Mouse (Mus musculus): ENCODE data around the gene Tmem107. TPM values are rescaled to one million over a fixed set of nuclear protein-coding genes. Genes with fewer than 3 reads are reported as not detected.
A peak's percentile ranks its signal among the peaks of the same experiment; 100 is the strongest.

The Tmem107 gene
- total RNA-seq, 2 experiments from 2014 or later, result 4.4 to 9.8 TPM

DNA sequence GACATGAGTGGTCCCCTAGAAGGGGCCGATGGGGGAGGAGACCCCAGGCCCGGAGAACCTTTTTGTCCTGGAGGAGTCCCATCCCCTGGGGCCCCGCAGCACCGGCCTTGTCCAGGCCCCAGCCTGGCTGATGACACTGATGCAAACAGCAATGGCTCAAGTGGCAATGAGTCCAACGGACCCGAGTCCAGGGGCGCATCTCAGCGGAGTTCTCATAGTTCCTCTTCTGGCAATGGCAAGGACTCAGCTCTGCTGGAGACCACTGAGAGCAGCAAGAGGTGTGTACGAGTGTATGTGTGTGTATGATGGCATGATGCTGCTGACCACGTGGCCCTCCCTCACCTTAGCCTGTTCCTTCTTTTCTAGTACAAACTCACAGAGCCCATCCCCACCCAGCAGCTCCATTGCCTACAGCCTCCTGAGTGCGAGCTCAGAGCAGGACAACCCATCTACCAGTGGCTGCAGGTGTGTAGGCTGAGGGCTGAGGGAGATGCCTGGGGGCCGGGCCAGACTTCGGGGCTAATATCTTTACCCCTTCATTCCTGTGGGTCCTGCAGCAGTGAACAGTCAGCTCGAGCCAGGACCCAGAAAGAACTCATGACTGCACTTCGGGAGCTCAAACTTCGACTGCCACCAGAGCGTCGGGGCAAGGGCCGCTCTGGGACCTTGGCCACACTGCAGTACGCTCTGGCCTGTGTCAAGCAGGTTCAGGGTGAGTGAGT, 30.2 kb downstream of the Tmem107 start:
- intact Hi-C loops (cut with DNase I), result no loop called here
- no peak for DNase-seq (ENCODE audit: low spot score)

DNA sequence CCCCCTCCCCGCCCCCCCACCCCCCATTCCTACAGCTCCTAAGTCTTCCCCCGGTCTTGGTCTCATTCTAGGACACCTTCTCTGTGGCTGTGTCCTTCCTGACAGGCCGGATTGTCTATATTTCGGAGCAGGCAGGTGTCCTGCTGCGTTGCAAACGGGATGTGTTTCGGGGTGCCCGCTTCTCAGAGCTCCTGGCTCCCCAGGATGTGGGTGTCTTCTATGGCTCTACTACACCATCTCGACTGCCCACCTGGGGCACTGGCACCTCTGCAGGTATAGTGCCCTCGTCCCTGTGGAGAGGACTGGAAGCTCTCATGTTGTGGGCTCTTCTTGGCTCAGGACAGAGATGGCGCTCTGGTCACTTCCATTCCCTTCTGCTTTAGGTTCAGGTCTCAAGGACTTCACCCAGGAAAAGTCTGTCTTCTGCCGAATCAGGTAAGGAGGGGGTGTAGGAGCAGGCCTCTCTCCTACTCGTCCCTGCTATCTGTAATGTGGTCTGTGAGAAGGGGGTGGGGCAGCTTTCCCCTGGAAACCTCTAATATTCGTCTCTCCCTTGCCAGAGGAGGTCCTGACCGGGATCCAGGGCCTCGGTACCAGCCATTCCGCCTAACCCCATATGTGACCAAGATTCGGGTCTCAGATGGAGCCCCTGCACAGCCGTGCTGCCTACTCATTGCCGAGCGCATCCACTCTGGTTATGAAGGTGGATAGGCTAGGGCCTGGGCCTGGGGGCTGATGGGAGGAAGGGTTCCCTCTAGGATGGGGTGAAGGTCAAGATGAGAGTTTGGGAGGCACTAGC, 31.2 kb downstream of the Tmem107 start:
- intact Hi-C loops (cut with DNase I), result loop anchor here (1.0 to 2.0 kb wide), 2 partner anchors 8 to 15 kb away; no protein-coding TSS in a partner anchor
- DNase-seq (ENCODE audit: low spot score), result no peak

DNA sequence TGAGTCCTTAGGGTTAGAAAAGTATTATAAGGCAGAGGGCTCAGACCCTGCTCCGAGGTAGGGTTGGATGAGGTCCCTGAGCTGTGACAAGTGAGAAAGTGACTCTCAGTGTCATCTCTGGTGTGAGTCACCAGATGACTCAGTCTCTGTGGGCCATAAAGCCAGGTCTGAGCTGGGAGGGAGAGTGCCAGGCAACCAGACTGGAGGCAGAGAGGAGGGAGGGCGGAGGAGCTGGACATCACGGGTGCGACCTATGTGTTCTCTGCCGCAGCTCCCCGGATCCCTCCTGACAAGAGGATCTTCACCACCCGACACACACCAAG, 31.8 kb downstream of the Tmem107 start:
- intact Hi-C loops (cut with DNase I), result loop anchor here (1.0 to 2.0 kb wide), 2 partner anchors 8 to 14 kb away; no protein-coding TSS in a partner anchor
- DNase-seq (ENCODE audit: low spot score), result no peak

DNA sequence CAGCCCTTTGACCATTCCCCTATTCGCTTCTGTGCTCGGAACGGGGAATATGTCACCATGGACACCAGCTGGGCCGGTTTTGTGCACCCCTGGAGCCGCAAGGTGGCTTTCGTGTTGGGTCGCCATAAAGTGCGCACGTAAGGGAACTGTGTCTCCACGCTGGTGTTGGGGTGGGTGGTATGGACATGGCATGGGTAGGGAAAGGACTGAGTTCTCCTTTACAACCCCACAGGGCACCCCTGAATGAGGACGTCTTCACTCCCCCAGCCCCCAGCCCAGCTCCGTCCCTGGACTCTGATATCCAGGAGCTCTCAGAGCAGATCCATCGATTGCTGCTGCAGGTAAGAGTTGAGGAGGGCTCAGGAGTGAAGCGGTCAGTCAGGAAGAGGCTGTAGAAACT, 32.5 kb downstream of the Tmem107 start:
- no peak for DNase-seq (ENCODE audit: low spot score)
- intact Hi-C loops (cut with DNase I), result loop anchor here (2.0 kb wide), 1 partner anchor 14 kb away; no protein-coding TSS in a partner anchor

DNA sequence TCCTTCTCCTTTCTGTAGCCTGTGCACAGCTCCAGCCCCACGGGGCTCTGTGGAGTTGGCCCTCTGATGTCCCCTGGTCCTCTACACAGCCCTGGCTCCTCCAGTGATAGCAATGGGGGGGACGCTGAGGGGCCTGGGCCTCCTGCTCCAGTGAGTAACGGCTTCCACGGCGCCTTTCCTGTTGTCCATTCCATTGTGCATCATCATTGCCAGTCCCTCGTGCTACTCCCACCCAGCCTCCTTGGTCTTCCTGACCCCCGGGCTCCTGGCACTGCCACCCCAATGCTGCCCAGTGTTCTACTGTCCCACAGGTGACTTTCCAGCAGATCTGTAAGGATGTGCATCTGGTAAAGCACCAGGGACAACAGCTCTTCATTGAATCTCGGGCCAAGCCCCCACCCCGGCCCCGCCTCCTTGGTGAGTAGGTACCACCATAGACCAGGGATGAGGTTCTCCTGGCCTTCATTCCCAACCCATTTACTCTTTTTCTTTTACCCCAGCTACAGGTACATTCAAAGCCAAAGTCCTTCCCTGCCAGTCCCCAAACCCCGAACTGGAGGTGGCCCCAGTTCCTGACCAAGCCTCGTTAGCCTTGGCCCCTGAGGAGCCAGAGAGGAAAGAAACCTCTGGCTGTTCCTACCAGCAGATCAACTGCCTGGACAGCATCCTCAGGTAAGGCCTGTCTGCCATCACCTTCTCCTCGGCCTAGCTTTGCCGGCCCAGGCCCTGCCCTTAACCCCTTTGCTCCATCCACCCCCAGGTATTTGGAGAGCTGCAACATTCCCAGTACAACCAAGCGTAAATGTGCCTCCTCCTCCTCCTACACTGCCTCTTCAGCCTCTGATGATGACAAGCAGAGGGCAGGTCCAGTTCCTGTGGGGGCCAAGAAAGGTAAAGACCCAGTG, 33.2 kb downstream of the Tmem107 start:
- no peak for DNase-seq (ENCODE audit: low spot score)
- intact Hi-C loops (cut with DNase I), result loop anchor here (2.0 kb wide), 1 partner anchor 13 kb away; no protein-coding TSS in a partner anchor

DNA sequence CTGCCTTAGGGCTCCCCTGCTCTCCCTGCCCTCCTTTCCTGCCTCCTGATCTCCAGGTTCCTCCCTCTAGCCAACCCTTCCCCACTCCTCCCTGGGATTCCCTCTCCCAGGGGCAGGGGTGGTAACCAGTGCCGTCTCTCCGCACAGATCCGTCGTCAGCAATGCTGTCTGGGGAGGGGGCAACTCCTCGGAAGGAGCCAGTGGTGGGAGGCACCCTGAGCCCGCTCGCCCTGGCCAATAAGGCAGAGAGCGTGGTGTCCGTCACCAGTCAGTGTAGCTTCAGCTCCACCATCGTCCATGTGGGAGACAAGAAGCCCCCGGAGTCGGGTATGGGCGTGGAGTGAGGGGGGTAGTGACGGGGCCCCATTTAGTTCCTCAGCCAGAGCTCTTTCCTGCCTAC, 33.9 kb downstream of the Tmem107 start:
- no peak for DNase-seq (ENCODE audit: low spot score)

DNA sequence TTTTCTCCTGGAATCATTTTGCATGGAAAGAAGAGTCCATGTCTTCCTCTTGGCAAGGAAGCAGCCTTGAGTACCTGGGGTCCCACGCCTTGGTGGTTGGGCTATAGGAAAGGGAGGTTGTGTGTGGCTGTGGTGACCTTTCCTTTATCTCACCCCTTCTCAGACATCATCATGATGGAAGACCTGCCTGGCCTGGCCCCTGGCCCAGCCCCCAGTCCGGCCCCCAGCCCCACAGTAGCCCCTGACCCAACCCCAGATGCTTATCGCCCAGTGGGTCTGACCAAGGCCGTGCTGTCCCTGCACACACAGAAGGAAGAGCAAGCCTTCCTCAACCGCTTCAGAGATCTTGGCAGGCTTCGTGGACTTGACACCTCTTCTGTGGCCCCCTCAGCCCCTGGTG, 34.6 kb downstream of the Tmem107 start:
- intact Hi-C loops (cut with DNase I), result no loop called here

More for the DNA sequence above, 33.9 kb downstream of the Tmem107 start:
- intact Hi-C loops (cut with DNase I), result no loop called here

DNA sequence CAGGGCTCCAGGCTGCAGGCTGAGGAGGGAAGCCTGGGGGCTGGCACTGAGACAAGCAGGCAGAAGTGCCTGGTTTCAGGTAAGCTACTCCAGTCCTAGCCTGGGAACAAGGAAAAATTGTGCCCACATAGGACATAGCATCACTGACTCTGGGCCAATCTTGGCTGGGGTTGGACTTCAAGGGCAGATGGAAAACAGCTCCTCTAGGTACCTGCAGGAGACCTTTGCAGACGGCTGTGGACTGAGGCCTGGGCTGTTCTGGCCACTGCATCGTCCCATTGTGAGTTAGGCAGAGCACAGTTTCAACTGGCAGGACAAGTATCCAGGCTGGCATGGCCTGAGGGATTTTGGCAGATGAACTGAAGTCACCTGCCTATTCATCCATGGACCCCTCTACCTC, 35.2 kb downstream of the Tmem107 start:
- no peak for DNase-seq (ENCODE audit: low spot score)
- intact Hi-C loops (cut with DNase I), result no loop called here

More for the DNA sequence above, 34.6 kb downstream of the Tmem107 start:
- no peak for DNase-seq (ENCODE audit: low spot score)

DNA sequence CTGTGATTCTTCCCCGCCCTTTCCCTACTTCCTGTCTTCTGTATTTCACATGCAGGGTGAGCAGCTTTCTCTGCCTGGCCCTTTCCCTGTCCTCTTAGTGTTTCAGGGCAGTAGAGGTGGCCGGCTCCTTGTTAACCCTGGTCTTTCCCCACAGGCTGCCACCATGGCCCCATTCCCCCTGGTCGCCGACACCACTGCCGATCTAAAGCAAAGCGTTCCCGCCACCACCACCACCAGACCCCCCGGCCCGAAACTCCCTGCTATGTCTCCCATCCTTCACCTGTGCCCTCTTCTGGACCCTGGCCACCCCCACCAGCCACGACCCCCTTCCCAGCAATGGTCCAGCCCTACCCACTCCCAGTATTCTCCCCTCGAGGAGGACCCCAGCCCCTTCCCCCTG, 35.7 kb downstream of the Tmem107 start:
- intact Hi-C loops (cut with DNase I), result no loop called here
- no peak for DNase-seq (ENCODE audit: low spot score)

DNA sequence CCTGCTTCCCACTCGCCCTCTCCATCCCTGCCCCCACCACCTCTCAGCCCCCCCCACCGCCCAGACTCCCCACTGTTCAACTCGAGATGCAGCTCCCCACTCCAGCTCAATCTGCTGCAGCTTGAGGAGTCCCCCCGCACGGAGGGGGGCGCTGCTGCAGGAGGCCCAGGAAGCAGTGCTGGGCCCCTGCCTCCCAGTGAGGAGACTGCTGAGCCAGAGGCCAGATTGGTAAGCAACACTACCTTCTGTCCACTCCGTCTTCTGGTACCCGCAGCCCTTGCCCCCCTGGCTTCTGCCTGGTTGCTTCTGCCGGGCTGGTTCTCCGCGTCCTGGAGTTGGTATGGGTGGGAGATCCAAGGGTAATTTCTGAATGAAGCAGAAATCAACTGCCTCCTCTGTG, 36.2 kb downstream of the Tmem107 start:
- intact Hi-C loops (cut with DNase I), result no loop called here
- DNase-seq (ENCODE audit: low spot score), result no peak

DNA sequence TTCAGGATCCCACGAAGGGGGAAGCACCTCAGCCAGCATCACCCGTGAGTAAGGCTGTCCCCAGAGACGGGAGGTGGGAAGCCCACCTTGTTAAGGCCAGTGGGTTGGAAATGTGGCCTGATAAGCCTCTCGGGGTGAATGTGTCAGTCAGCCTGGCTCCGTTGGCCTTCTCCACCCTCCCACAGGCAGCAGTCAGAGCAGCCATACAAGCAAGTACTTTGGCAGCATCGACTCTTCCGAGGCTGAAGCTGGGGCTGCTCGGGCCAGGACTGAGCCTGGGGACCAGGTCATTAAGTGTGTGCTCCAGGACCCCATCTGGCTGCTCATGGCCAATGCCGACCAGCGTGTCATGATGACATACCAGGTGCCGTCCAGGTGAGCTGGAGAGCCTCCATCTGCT, 37.1 kb downstream of the Tmem107 start:
- no peak for DNase-seq (ENCODE audit: low spot score)
- intact Hi-C loops (cut with DNase I), result no loop called here

DNA sequence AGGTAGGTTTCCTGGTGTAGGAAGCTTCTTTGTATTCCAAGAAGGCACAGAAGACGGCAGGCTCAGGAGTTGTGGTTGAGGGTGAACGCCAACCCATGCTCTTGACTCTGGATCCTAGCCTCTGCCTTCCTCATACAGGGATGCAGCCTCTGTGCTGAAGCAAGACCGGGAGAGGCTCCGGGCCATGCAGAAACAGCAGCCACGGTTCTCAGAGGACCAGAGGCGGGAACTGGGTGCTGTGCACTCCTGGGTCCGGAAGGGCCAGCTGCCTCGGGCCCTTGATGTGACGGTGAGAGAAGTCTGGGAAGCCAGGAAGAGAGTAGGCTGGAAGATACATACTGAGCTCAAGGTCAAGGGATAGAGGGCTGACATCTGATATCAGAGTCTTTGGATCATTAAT, 37.6 kb downstream of the Tmem107 start:
- intact Hi-C loops (cut with DNase I), result no loop called here
- DNase-seq (ENCODE audit: low spot score), result no peak

DNA sequence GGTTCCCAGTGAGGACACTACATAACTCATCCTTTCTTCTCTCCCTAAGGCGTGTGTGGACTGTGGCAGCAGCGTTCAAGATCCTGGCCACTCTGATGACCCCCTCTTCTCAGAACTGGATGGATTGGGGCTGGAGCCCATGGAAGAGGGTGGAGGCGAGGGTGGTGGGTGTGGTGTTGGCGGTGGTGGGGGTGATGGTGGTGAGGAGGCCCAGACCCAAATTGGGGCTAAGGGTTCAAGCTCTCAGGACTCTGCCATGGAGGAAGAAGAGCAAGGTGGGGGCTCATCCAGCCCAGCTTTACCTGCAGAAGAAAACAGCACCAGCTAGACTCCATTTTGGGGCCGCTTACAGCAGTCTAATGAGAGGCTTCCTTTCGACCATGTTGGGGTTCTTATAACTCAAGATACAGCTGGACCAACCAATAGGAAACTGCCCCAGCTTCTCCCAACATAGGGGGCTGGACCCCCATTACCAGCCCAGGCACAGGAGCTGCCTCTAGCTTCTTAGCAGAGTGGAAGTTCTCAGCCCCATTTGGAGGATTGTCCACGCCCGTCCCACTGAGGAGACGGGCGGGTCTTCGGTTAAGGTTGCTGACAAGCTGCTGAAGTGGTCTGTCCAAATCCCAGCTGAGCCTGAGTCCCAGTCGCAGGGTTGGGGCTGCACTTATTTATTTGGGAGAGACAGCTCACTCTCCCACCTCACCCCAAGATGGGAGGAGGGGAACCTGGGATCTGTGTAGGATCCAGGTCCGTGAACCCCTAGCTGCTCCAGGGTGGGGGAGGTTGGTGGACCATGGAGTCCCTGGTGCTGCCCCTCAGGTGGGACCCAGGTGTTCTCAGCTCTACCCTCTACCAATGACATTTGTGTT, 38.7 kb downstream of the Tmem107 start:
- intact Hi-C loops (cut with DNase I), result no loop called here
- DNase-seq (ENCODE audit: low spot score), result no peak

DNA sequence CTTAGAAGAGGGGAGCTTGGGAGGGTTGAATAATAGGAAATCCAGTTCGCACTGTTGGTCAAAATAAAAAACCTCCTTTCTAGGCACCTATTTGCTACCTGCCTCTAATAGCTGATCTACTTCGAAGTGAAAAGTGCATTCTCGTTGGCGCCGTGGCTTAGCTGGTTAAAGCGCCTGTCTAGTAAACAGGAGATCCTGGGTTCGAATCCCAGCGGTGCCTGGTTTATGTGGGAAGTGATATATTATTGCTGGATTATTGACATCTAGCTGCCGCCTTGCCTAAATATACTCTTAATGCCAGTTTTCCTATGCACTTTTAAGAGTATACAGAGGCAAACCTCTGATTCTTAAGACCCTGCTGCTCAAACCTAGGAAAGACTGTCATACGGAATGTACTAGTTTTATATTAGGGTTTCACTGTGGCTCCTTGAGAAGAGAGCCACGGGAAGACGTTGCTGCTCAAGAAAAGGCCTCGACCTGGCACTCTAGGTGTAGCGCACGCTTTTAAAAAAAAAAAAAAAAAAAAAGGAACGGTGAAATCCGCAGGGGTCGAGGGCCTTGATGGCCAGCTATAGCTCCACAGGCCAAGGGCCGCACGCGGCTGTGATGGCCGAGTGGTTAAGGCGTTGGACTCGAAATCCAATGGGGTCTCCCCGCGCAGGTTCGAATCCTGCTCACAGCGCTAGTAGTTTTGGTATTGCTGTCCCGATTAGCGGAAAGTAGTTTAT, 39.9 kb downstream of the Tmem107 start:
- intact Hi-C loops (cut with DNase I), result loop anchor here (1.0 kb wide), 1 partner anchor 8 kb away; no protein-coding TSS in a partner anchor
- peak; percentile 78 for DNase-seq (ENCODE audit: low spot score)

DNA sequence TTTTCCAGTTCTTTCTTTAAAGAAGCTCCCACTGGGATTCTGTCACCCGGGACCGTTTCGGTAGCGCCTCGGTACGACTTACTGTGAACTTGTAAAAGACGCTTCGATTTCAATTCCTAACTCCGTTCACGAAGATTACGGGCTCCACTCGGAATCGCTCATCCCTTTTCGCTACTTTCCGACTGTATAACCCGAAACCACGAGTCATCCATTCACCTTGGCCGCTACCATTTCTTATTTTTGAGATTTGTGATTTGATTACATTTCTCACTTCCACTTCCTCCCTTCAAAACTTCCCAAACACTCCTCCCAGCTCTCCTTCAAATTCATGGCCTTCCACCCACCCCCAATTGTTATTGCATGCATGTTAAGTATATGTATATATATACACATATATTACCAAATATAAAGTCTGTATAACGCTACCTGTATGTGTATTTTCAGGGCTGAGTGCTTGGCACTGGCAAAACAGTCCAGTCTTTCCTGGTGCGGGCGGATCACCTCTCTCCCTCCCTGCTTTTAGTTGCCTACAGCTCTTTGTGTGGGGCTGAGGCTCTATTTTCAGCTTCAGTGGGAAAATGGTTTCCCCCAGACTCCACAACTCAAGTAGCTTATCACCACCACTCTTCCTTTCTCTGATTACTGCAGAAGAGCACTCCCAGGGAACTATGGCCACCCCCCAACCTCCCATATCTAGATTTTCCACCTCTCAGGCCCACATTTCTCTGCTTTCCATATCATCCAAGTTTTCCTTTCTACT, 40.6 kb downstream of the Tmem107 start:
- intact Hi-C loops (cut with DNase I), result no loop called here
- no peak for DNase-seq (ENCODE audit: low spot score)

DNA sequence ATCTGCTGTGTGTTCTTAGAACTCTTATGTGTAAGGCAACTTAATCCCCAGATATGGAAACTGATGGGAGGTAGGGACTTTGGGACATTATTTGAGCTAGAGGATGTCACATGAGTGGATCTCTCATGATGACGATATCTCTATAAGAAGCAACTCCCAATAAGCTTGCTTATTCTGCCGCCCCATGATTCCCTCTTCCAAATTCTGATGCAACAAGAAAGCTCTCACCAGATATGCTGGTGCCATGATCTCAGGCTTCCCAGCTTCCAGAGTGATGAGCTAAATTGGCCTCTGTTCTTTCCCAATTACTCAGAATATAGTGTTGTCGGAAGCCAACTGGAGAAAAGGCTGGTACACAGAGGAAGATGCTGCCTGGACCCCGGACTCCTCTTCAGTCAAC, 41.3 kb downstream of the Tmem107 start:
- intact Hi-C loops (cut with DNase I), result no loop called here

DNA sequence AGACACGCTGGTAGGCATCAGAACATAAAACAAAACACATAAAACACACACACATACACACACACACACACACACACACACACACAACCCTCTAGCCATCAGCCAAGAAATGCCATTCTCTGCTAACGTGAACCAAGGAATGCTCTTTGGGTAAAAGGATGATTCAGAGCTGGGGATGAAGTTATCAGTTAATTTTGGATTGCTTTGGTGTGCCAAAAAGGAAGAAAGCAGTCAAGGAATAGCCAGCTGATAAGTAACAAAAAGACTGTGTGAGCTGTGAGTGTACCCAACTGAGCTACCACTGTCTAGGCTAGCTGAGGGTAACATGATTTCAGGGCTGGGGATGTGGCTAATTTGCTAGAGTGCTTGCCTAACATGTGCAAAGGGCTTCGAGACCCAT, 43.4 kb downstream of the Tmem107 start:
- intact Hi-C loops (cut with DNase I), result no loop called here
- no peak for DNase-seq (ENCODE audit: low spot score)

More for the DNA sequence above, 41.3 kb downstream of the Tmem107 start:
- DNase-seq (ENCODE audit: low spot score), result no peak

DNA sequence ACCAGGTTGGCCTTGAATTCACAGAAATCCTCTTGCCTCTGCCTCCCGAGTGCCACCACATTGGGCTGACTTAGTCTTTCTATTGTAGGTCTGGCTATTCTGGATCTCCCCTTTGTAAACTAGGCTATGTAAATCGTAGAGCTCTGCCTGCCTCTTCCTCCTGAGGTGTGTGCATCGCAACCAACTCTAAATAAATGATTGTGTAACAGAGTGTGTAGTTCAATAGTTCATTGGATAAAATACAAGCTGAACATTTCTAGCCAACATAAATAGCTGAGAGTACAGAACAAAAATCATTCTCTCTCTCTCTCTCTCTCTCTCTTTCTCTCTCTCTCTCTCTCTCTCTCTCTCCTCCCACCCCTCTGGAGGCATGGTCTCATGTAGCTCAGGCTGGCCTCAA, 44.0 kb downstream of the Tmem107 start:
- intact Hi-C loops (cut with DNase I), result no loop called here
- no peak for DNase-seq (ENCODE audit: low spot score)
